Mouse (Mus musculus): ENCODE measurements around the gene Clec1b.
A peak's percentile ranks its signal among the peaks of the same experiment; 100 is the strongest.

Clec1b gene

GRCm38 (mm10) chr6:129408562-129408961 lies 11.5 kb downstream of the Clec1b start, which contains the start of gene Clec9a:
Gene Clec9a (plus strand): TSS chr6:129408862.
- no peak for DNase-seq (ENCODE audit: low spot score in 2 of 2)

GRCm38 (mm10) chr6:129414177-129414576 lies 17.1 kb downstream of the Clec1b start:
- no peak for DNase-seq (ENCODE audit: low spot score in 2 of 2)

- DNase-seq (ENCODE audit: low spot score in 2 of 2): no peak
Measured at GRCm38 (mm10) chr6:129422311-129422710, 25.2 kb downstream of the Clec1b start.

- DNase-seq (ENCODE audit: low spot score in 2 of 2): no peak
Measured at GRCm38 (mm10) chr6:129423040-129423733, 26.1 kb downstream of the Clec1b start.

- DNase-seq (ENCODE audit: low spot score in 2 of 2): peak; percentile 39 to 82
Measured at GRCm38 (mm10) chr6:129423734-129424072, 26.6 kb downstream of the Clec1b start.

- no peak for DNase-seq (ENCODE audit: low spot score in 2 of 2)
Measured at GRCm38 (mm10) chr6:129425217-129425616, 28.1 kb downstream of the Clec1b start.

GRCm38 (mm10) chr6:129425812-129426211 lies 28.7 kb downstream of the Clec1b start:
- no peak for DNase-seq (ENCODE audit: low spot score in 2 of 2)

- DNase-seq (ENCODE audit: low spot score in 2 of 2): no peak
Measured at GRCm38 (mm10) chr6:129427281-129427680, 30.2 kb downstream of the Clec1b start.

- peak in 1 of 2 experiments; percentile 11 for DNase-seq (ENCODE audit: low spot score in 2 of 2)
Measured at GRCm38 (mm10) chr6:129434239-129434638, 37.1 kb downstream of the Clec1b start.

- DNase-seq (ENCODE audit: low spot score in 2 of 2): no peak
Measured at GRCm38 (mm10) chr6:129436025-129436424, 38.9 kb downstream of the Clec1b start.

GRCm38 (mm10) chr6:129438033-129438432 lies 40.9 kb downstream of the Clec1b start:
- DNase-seq (ENCODE audit: low spot score in 2 of 2): no peak

GRCm38 (mm10) chr6:129449743-129450142 lies 52.6 kb downstream of the Clec1b start:
- DNase-seq (ENCODE audit: low spot score in 2 of 2): no peak

GRCm38 (mm10) chr6:129451411-129452039 lies 54.4 kb downstream of the Clec1b start, which contains the start of gene Clec1a:
Gene Clec1a (minus strand): TSS chr6:129452000.
- no peak for DNase-seq (ENCODE audit: low spot score in 2 of 2)
